Mouse (Mus musculus) lung, adult 2 months (tissue): ENCODE data around the gene Slc25a33.

Source experiments
- CTCF ChIP-seq: fragments of 200-500 bp; IDR thresholded peaks from 2 replicates; pipeline ENCODE4 v1.5.1; 2011; ENCODE audit warnings: mild to moderate bottlenecking, low read length, control low read depth; ENCODE audit not compliant: insufficient read depth
- POLR2A ChIP-seq: fragments of 200-500 bp; IDR thresholded peaks from 2 replicates; pipeline ENCODE4 v1.6.1; 2011; ENCODE audit warnings: low read depth, mild to moderate bottlenecking, control low read depth, low read length, borderline replicate concordance; ENCODE audit errors: extremely low read depth

- no peak for TF ChIP-seq CTCF
- no peak for TF ChIP-seq POLR2A
Observed at GRCm38 (mm10) chr4:149797220-149797610, 23.1 kb upstream of the Slc25a33 start.
